Mouse (Mus musculus) heart, embryonic 12.5 days (tissue): ENCODE data around the gene Wfikkn1. TPM values are rescaled to one million over a fixed set of nuclear protein-coding genes. Genes with fewer than 3 reads are reported as not detected.

Source experiments
- ATAC-seq: fragments of 200-750 bp; cut with Nextera tagmentation; 2 replicates; pipeline ENCODE4 v1.8.0; 2017; ENCODE audit warnings: moderate TSS enrichment, moderate library complexity; ENCODE audit not compliant: insufficient number of reproducible peaks, low FRiP score
- H3K27ac ChIP-seq: fragments of 300-500 bp; sonication (generic); 2 replicates; pipeline ENCODE4 v1.5.1; 2016; ENCODE audit warnings: mild to moderate bottlenecking, moderate library complexity; ENCODE audit not compliant: poor library complexity, severe bottlenecking
- H3K27me3 ChIP-seq: fragments of 300-500 bp; sonication (generic); replicated peaks from 2 replicates; pipeline ENCODE4 v1.6.1; 2016; ENCODE audit warnings: mild to moderate bottlenecking, moderate library complexity
- H3K36me3 ChIP-seq: fragments of 300-500 bp; sonication (generic); 2 replicates; pipeline ENCODE4 v1.6.1; 2016; ENCODE audit warnings: mild to moderate bottlenecking, moderate library complexity
- H3K4me1 ChIP-seq: fragments of 300-500 bp; sonication (generic); replicated peaks from 2 replicates; pipeline ENCODE4 v1.6.1; 2016; ENCODE audit warnings: mild to moderate bottlenecking
- H3K4me2 ChIP-seq: fragments of 300-500 bp; sonication (generic); 2 replicates; pipeline ENCODE4 v1.6.1; 2016; ENCODE audit warnings: mild to moderate bottlenecking, moderate library complexity
- H3K4me3 ChIP-seq: fragments of 300-500 bp; sonication (generic); 2 replicates; pipeline ENCODE4 v1.5.1; 2016; ENCODE audit warnings: mild to moderate bottlenecking
- H3K9ac ChIP-seq: fragments of 300-500 bp; sonication (generic); 2 replicates; pipeline ENCODE4 v1.6.1; 2016; ENCODE audit warnings: mild to moderate bottlenecking, moderate library complexity
- H3K9me3 ChIP-seq: fragments of 300-500 bp; sonication (generic); replicated peaks from 2 replicates; pipeline ENCODE4 v1.6.1; 2016; ENCODE audit warnings: mild to moderate bottlenecking, moderate library complexity
- WGBS: fragments of 180-500 bp; shearing (Covaris S2); methylation state at CpG from one replicate; pipeline ENCODE4 v1.1.7; 2016; 5-methylcytosine and 5-hydroxymethylcytosine counted together
- polyA plus RNA-seq: library from polyadenylated mRNA; unstranded; fragments of >200 nt; fragmentation: Nextera tagmentation; extraction: Ambion mirVana; gene quantifications from 2 replicates; pipeline ENCODE4 v1.2.1, GENCODE M21; 2016

Gene Wfikkn1
- polyA plus RNA-seq, 1 experiment from 2014 or later = 0.19 TPM

DNA sequence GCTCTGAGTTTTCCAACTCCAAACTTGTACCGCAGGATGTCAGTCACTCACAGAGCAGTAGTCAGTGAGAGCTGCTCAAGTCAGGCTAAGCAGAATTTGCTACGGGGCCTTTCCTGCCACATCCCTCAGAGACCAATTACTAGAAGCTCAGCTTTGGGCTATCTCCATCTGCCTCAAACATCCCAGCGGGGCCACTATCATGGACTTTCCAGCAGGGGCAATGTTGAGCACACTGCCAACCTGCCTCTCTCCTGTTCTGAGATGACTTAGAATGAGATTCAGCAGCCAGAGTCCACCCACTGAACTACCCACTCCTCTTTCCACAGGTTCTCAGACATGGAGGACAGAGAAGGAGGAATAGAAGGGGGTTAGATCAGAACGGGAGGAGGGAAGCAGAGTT is 5.0 kb upstream of the Wfikkn1 start:
- Histone ChIP-seq H3K4me2 (no peak overlapping the region), H3K27me3 (no peaks in the 10 kb centered on the region), H3K9ac (no peak overlapping the region), H3K36me3 (peaks cover 64% of the 10 kb centered on the region), H3K4me1 (peaks cover 19% of the 10 kb centered on the region), H3K4me3 (no peak overlapping the region), H3K9me3 (no peaks in the 10 kb centered on the region), H3K27ac (no peak overlapping the region)
- 61% methylated on average over 4 of the region's 4 CpGs for WGBS
- ATAC-seq = no peak

DNA sequence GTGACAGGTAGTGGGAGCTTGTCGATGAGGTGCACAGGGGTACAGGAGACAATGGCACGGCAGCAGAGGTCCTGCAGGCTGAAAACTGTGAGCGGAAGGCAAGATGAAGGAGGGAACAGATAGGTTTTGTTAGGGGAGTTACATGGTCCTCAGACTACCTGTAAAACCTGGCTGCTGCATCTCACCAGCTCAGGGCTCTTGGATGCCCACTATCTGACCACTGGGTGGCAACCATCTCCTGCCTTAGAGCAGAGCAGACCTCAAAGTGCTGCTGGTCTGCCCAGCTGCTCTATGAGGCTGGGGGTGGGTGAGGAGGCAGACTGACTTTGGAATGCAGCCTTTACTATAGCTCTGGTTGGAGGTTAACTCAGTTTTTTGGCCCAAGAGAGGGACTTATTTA is 3.2 kb upstream of the Wfikkn1 start:
- Histone ChIP-seq H3K9ac (no peak overlapping the region), H3K4me2 (no peak overlapping the region), H3K27ac (no peak overlapping the region), H3K4me3 (no peak overlapping the region), H3K9me3 (no peaks in the 10 kb centered on the region), H3K4me1 (peaks cover 25% of the 10 kb centered on the region), H3K27me3 (no peaks in the 10 kb centered on the region), H3K36me3 (peaks cover 59% of the 10 kb centered on the region)
- no peak for ATAC-seq
- WGBS = 87% methylated on average over 3 of the region's 3 CpGs

GRCm38 (mm10) chr17:25883268-25883667 is 2.6 kb upstream of the Wfikkn1 start:
- Histone ChIP-seq H3K4me3 (no peak overlapping the region), H3K4me2 (no peak overlapping the region), H3K4me1 (peaks cover 25% of the 10 kb centered on the region), H3K27ac (no peak overlapping the region), H3K9ac (no peak overlapping the region), H3K9me3 (no peaks in the 10 kb centered on the region), H3K27me3 (no peaks in the 10 kb centered on the region), H3K36me3 (peaks cover 60% of the 10 kb centered on the region)
- 86% methylated on average over 8 of the region's 8 CpGs for WGBS
- no peak for ATAC-seq

DNA sequence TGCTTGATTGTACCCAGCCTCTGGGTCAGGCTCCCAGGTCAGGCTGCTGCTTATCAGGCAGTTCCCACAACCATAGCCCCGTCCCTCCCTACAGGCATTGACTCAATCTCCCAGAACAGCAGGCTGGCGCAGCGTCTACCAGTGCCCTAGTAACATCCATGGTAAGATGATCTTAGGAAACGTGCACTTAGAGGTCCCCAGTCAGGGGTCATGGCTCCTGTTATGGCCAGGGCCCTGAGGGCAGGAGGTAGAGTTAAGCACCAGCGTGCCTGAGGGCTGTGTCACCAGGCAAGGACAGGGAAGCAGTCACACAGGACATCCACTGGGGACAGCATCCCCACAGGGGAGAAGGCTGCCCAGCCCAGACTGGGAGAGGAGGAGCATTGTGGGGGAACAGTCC is 1.6 kb upstream of the Wfikkn1 start:
- Histone ChIP-seq H3K9me3 (no peaks in the 10 kb centered on the region), H3K4me2 (no peak overlapping the region), H3K9ac (no peak overlapping the region), H3K27me3 (no peaks in the 10 kb centered on the region), H3K4me3 (no peak overlapping the region), H3K4me1 (peaks cover 28% of the 10 kb centered on the region), H3K27ac (peak overlapping the region; percentile 10; the same call in 1 of the 2 replicates), H3K36me3 (peaks cover 58% of the 10 kb centered on the region)
- no peak for ATAC-seq
- 33% methylated on average over 5 of the region's 5 CpGs for WGBS

DNA sequence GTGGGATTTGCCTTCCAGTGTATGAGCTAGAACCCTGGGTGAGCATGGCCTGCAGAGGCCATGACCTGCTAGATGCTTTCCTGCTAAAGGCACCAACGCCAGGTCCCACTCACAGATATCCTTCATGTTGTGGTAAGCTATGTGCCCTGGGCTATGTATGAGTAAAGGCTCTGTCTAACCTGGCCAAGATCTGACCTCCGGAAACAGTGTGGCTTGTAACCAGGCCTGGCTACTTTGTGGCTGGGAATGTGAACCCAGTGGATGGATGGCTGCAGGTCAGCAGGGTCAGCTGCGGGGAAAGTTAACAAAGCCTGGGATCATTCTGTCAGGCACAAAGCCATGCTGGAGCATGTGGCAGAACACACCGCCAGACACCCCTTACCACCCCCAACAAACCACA is 1.0 kb upstream of the Wfikkn1 start:
- Histone ChIP-seq H3K9ac (no peak overlapping the region), H3K36me3 (peaks cover 53% of the 10 kb centered on the region), H3K27ac (peak overlapping the region; percentile 22; the same call in 1 of the 2 replicates)

DNA sequence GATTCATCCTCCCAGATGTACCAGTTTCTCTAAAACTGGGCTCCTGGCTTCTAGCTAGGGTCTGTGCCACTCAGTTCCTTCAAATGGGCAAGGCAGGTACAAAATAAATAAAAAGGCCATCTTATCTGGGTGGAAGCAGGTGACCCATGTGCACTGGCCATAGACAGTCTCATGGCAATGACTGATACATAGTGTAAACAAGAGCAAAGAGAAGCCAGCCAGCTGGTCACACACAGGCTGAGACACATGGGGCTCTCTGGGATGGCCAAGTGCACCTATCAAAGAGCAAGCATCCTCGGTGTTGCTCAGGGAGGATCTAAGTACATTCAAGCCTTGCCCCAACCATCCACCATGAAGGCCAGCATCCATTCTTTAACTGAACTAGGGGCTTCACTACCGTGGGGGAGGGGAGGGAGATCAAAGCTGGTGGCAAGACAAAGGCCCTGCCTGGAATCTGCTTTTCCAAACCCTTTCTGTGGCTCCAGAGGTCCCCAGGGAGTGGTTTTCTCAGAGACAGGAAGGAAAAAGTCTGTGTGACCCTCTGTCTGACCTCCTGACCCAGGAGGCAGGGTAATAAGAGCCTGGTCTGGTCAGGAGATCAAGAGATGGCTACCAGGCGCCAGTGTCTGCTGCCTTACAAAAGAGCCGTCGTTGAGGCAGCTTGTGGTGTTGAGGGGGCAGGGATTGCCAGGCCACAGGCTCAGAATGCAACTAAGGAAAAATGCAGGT is 419 bp upstream of the Wfikkn1 start:
- Histone ChIP-seq H3K27ac (peak overlapping the region; percentile 22; the same call in 1 of the 2 replicates), H3K9ac (no peak overlapping the region), H3K36me3 (peaks cover 53% of the 10 kb centered on the region), H3K4me3 (no peak overlapping the region), H3K9me3 (no peaks in the 10 kb centered on the region), H3K4me2 (no peak overlapping the region), H3K4me1 (peaks cover 39% of the 10 kb centered on the region), H3K27me3 (no peaks in the 10 kb centered on the region)
- WGBS = 22% methylated on average over 5 of the region's 5 CpGs
- no peak for ATAC-seq

More for the DNA sequence above, 1.0 kb upstream of the Wfikkn1 start:
- H3K4me2 ChIP-seq = no peak overlapping the region
- no peak overlapping the region for H3K4me3 ChIP-seq
- no peak for ATAC-seq
- H3K4me1 ChIP-seq = peaks cover 33% of the 10 kb centered on the region
- H3K27me3 ChIP-seq = no peaks in the 10 kb centered on the region
- 53% methylated on average over 4 of the region's 4 CpGs for WGBS
- H3K9me3 ChIP-seq = no peaks in the 10 kb centered on the region

- no peak for ATAC-seq
- no peak overlapping the region for H3K4me2 ChIP-seq
- no peak overlapping the region for H3K4me3 ChIP-seq
- H3K27me3 ChIP-seq = no peaks in the 10 kb centered on the region
- peaks cover 49% of the 10 kb centered on the region for H3K36me3 ChIP-seq
- H3K9ac ChIP-seq = no peak overlapping the region; the same call in 1 of the 2 replicates
- no peaks in the 10 kb centered on the region for H3K9me3 ChIP-seq
- WGBS = 86% methylated on average over 8 of the region's 8 CpGs
- no peak overlapping the region for H3K27ac ChIP-seq
- peaks cover 43% of the 10 kb centered on the region for H3K4me1 ChIP-seq
Measured at GRCm38 (mm10) chr17:25879750-25880149, 908 bp downstream of the Wfikkn1 start.

DNA sequence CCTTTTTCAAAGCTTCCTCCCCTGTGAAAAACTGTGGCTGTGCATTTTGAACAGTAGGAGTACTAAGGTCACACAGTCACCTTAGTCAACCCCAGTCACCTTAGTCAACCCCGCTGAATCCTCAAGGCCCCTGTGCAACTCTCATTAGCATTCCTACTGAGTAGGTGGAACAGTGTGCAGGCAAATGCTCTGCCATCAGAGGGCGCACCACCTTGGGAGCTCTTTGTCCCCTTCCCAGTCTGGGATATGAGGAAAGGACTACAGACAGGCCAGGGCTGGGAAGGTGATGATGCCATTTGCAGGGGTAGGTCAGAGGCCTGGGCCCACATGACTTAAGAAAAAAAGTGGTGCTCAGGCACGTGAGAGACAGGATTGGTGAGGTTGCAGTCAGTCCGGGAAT is 1.4 kb downstream of the Wfikkn1 start:
- H3K9me3 ChIP-seq = no peaks in the 10 kb centered on the region
- 66% methylated on average over 4 of the region's 4 CpGs for WGBS

DNA sequence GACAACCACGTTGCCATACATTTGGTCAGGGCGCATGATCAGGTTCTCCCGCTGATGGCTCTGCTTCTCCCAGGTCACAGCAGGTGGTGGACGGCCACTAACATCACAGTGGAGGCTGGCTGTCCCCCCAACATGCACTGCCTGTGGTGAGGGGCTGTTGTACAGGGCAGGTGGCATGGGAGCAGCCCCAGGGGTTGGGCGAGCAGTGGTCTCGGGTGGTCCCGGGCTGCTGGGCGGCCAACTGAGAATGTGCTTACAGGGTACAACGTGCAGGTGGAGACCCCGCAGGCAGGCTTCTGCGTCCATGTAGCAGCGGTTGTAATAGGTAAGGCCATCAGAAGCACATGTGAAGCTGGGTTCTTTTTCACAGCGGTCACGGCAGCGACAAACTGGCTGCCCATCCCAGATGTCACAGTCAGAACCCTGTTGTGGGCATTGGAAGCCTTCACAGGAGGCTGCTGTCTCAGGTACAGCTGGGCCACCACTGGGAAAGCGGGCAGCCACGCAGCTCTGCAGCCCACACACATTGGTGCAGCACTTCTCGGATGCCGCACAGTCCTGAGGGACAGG is 2.0 kb downstream of the Wfikkn1 start:
- ATAC-seq = no peak
- H3K9ac ChIP-seq = no peak overlapping the region
- H3K27me3 ChIP-seq = no peaks in the 10 kb centered on the region
- H3K4me2 ChIP-seq = no peak overlapping the region
- H3K27ac ChIP-seq = no peak overlapping the region
- WGBS = 93% methylated on average over 19 of the region's 19 CpGs
- H3K9me3 ChIP-seq = no peaks in the 10 kb centered on the region
- H3K4me1 ChIP-seq = peaks cover 51% of the 10 kb centered on the region
- no peak overlapping the region for H3K4me3 ChIP-seq
- H3K36me3 ChIP-seq = peaks cover 39% of the 10 kb centered on the region

More for the DNA sequence above, 1.4 kb downstream of the Wfikkn1 start:
- Histone ChIP-seq H3K36me3 (peaks cover 45% of the 10 kb centered on the region), H3K4me3 (no peak overlapping the region), H3K4me2 (no peak overlapping the region), H3K27ac (no peak overlapping the region), H3K4me1 (peaks cover 45% of the 10 kb centered on the region), H3K9ac (no peak overlapping the region), H3K27me3 (no peaks in the 10 kb centered on the region)
- ATAC-seq = no peak

- Histone ChIP-seq H3K27me3 (no peaks in the 10 kb centered on the region), H3K4me3 (no peak overlapping the region), H3K27ac (no peak overlapping the region), H3K4me1 (peaks cover 51% of the 10 kb centered on the region), H3K36me3 (peaks cover 32% of the 10 kb centered on the region), H3K4me2 (no peak overlapping the region), H3K9ac (no peak overlapping the region), H3K9me3 (no peaks in the 10 kb centered on the region)
- no peak for ATAC-seq
- 90% methylated on average over 32 of the region's 32 CpGs for WGBS
Measured at GRCm38 (mm10) chr17:25877741-25878610, 2.7 kb downstream of the Wfikkn1 start.

- no peak for ATAC-seq
- H3K27me3 ChIP-seq = no peaks in the 10 kb centered on the region
- no peak overlapping the region for H3K9ac ChIP-seq
- H3K4me3 ChIP-seq = no peak overlapping the region
- H3K27ac ChIP-seq = no peak overlapping the region
- H3K4me1 ChIP-seq = peaks cover 44% of the 10 kb centered on the region
- WGBS = 73% methylated on average over 3 of the region's 3 CpGs
- H3K36me3 ChIP-seq = peaks cover 23% of the 10 kb centered on the region
- H3K4me2 ChIP-seq = no peak overlapping the region
- H3K9me3 ChIP-seq = no peaks in the 10 kb centered on the region
Measured at GRCm38 (mm10) chr17:25877025-25877424, 3.6 kb downstream of the Wfikkn1 start.
